Mouse (Mus musculus): Measurements from ENCODE around the gene Hsdl1. TPM values are rescaled to one million over a fixed set of nuclear protein-coding genes. Genes with fewer than 3 reads are reported as not detected.

The Hsdl1 gene
- polyA plus RNA-seq, 1 experiment from 2014 or later = 36.3 TPM

DNA sequence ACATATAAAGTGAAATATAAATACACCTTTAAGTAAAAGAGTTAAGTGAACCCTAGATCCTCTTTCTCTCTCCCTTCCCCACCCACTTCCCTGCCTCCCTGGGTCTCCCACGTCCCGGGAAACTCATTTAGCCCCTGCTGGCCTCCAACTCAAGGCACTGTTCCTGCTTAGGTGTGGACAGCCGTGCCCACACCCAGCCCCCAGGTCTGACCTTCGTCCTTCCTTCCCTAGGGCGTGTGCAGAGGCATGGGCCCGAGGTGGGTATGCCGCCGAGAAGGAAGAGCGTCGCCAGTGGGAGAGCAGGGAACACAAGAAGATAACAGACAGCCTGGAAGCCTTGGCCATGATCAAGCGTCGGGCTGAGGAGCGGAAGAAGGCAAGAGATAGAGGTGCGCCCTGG, 15.4 kb upstream of the Hsdl1 start:
- H3K9me3 ChIP-seq (replicated peaks; ENCODE audit: control insufficient read depth, low read length) = no peaks in the 10 kb centered on the region
- no peaks in the 10 kb centered on the region for H3K36me3 ChIP-seq (ENCODE audit: control insufficient read depth, insufficient read depth, low read length)
- H3K4me3 ChIP-seq (ENCODE audit: low read depth, low read length) = no peak overlapping the region
- H3K27ac ChIP-seq (ENCODE audit: low read depth, low read length) = no peak overlapping the region
- peaks cover 5% of the 10 kb centered on the region for H3K27me3 ChIP-seq (ENCODE audit: control insufficient read depth, insufficient read depth, low read length)
- ATAC-seq (replicated peaks; ENCODE audit: insufficient number of reproducible peaks, low FRiP score, low TSS enrichment) = no peak
- no peak overlapping the region for H3K9ac ChIP-seq (ENCODE audit: low read depth, low read length)
- peaks cover 12% of the 10 kb centered on the region for H3K4me1 ChIP-seq (ENCODE audit: control insufficient read depth, insufficient read depth, low read length)
- no peak overlapping the region for H3K4me2 ChIP-seq
- 58% methylated on average over 14 of the region's 14 CpGs for WGBS (ENCODE audit: insufficient replicate concordance)

- Histone ChIP-seq H3K9me3 (replicated peaks; ENCODE audit: control insufficient read depth, low read length) (no peaks in the 10 kb centered on the region), H3K4me1 (ENCODE audit: control insufficient read depth, insufficient read depth, low read length) (peaks cover 10% of the 10 kb centered on the region), H3K27me3 (ENCODE audit: control insufficient read depth, insufficient read depth, low read length) (peaks cover 5% of the 10 kb centered on the region), H3K36me3 (ENCODE audit: control insufficient read depth, insufficient read depth, low read length) (no peaks in the 10 kb centered on the region), H3K27ac (ENCODE audit: low read depth, low read length) (peak overlapping the region; percentile 70; the same call in 1 of the 2 replicates), H3K4me3 (ENCODE audit: low read depth, low read length) (no peak overlapping the region), H3K9ac (ENCODE audit: low read depth, low read length) (0 out of 2 replicates have a peak overlapping the region, but pooled peaks have one; percentile 3), H3K4me2 (peak overlapping the region; percentile 32)
- 14% methylated on average over 10 of the region's 10 CpGs for whole genome bisulfite sequencing (ENCODE audit: insufficient replicate concordance)
- 0 out of 2 replicates have a peak, but pooled peaks have one; percentile 56 for ATAC-seq (replicated peaks; ENCODE audit: insufficient number of reproducible peaks, low FRiP score, low TSS enrichment)
Observed at GRCm38 (mm10) chr8:119588844-119589243, 13.9 kb upstream of the Hsdl1 start.

- H3K27ac ChIP-seq (ENCODE audit: low read depth, low read length) = peak overlapping the region; percentile 70
- ATAC-seq (replicated peaks; ENCODE audit: insufficient number of reproducible peaks, low FRiP score, low TSS enrichment) = no peak
- H3K4me1 ChIP-seq (ENCODE audit: control insufficient read depth, insufficient read depth, low read length) = peaks cover 10% of the 10 kb centered on the region
- H3K9ac ChIP-seq (ENCODE audit: low read depth, low read length) = no peak overlapping the region
- H3K9me3 ChIP-seq (replicated peaks; ENCODE audit: control insufficient read depth, low read length) = no peaks in the 10 kb centered on the region
- H3K27me3 ChIP-seq (ENCODE audit: control insufficient read depth, insufficient read depth, low read length) = peaks cover 5% of the 10 kb centered on the region
- 59% methylated on average over 4 of the region's 4 CpGs for WGBS (ENCODE audit: insufficient replicate concordance)
- no peaks in the 10 kb centered on the region for H3K36me3 ChIP-seq (ENCODE audit: control insufficient read depth, insufficient read depth, low read length)
- H3K4me3 ChIP-seq (ENCODE audit: low read depth, low read length) = no peak overlapping the region
- peak overlapping the region; percentile 32 for H3K4me2 ChIP-seq
Observed at GRCm38 (mm10) chr8:119588321-119588720, 13.3 kb upstream of the Hsdl1 start.

DNA sequence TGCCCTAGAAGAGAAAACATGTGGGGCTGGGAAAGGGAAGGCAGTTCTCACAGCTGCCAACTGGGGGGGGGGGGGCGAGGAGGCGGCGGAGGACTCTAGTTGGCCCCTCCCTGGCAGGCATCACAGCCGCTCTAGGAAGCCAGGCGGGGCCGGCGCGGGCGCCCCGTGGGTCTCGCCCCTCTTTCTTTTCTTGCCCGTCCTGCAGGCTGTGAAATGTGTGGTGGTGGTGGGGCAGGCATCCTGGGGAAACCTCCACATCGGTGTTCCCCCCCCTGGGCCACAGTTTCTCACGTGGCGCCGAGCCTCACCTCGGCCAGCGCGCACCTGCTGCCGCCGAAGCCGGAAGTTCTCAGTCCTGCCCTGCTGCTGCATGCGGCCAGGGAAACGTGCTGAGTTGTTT, 10.9 kb upstream of the Hsdl1 start:
- Histone ChIP-seq H3K9me3 (replicated peaks; ENCODE audit: control insufficient read depth, low read length) (no peaks in the 10 kb centered on the region), H3K9ac (ENCODE audit: low read depth, low read length) (0 out of 2 replicates have a peak overlapping the region, but pooled peaks have one; percentile 54), H3K4me1 (ENCODE audit: control insufficient read depth, insufficient read depth, low read length) (peaks cover 19% of the 10 kb centered on the region), H3K27ac (ENCODE audit: low read depth, low read length) (0 out of 2 replicates have a peak overlapping the region, but pooled peaks have one; percentile 29), H3K27me3 (ENCODE audit: control insufficient read depth, insufficient read depth, low read length) (no peaks in the 10 kb centered on the region), H3K4me3 (ENCODE audit: low read depth, low read length) (peak overlapping the region; percentile 38), H3K36me3 (ENCODE audit: control insufficient read depth, insufficient read depth, low read length) (no peaks in the 10 kb centered on the region), H3K4me2 (peak overlapping the region; percentile 70)
- ATAC-seq (replicated peaks; ENCODE audit: insufficient number of reproducible peaks, low FRiP score, low TSS enrichment) = no peak
- 21% methylated on average over 24 of the region's 24 CpGs for WGBS (ENCODE audit: insufficient replicate concordance)

GRCm38 (mm10) chr8:119580441-119581161, 5.6 kb upstream of the Hsdl1 start:
- no peaks in the 10 kb centered on the region for H3K36me3 ChIP-seq (ENCODE audit: control insufficient read depth, insufficient read depth, low read length)
- H3K9ac ChIP-seq (ENCODE audit: low read depth, low read length) = peak overlapping the region; percentile 46; the same call in 1 of the 2 replicates
- WGBS (ENCODE audit: insufficient replicate concordance) = 47% methylated on average over 5 of the region's 5 CpGs

GRCm38 (mm10) chr8:119579096-119579495, 4.1 kb upstream of the Hsdl1 start:
- Histone ChIP-seq H3K27ac (ENCODE audit: low read depth, low read length) (no peak overlapping the region), H3K9me3 (replicated peaks; ENCODE audit: control insufficient read depth, low read length) (no peaks in the 10 kb centered on the region), H3K4me2 (no peak overlapping the region), H3K4me3 (ENCODE audit: low read depth, low read length) (no peak overlapping the region), H3K27me3 (ENCODE audit: control insufficient read depth, insufficient read depth, low read length) (peaks cover 18% of the 10 kb centered on the region), H3K36me3 (ENCODE audit: control insufficient read depth, insufficient read depth, low read length) (no peaks in the 10 kb centered on the region), H3K4me1 (ENCODE audit: control insufficient read depth, insufficient read depth, low read length) (peaks cover 30% of the 10 kb centered on the region), H3K9ac (ENCODE audit: low read depth, low read length) (no peak overlapping the region)
- WGBS (ENCODE audit: insufficient replicate concordance) = 49% methylated on average over 13 of the region's 13 CpGs
- ATAC-seq (replicated peaks; ENCODE audit: insufficient number of reproducible peaks, low FRiP score, low TSS enrichment) = no peak

More at GRCm38 (mm10) chr8:119580441-119581161, 5.6 kb upstream of the Hsdl1 start:
- Histone ChIP-seq H3K4me3 (ENCODE audit: low read depth, low read length) (no peak overlapping the region), H3K4me2 (peak overlapping the region; percentile 27), H3K27ac (ENCODE audit: low read depth, low read length) (peak overlapping the region; percentile 46), H3K9me3 (replicated peaks; ENCODE audit: control insufficient read depth, low read length) (no peaks in the 10 kb centered on the region), H3K4me1 (ENCODE audit: control insufficient read depth, insufficient read depth, low read length) (peaks cover 25% of the 10 kb centered on the region), H3K27me3 (ENCODE audit: control insufficient read depth, insufficient read depth, low read length) (peaks cover 17% of the 10 kb centered on the region)
- peak; percentile 77; the same call in 1 of the 2 replicates for ATAC-seq (replicated peaks; ENCODE audit: insufficient number of reproducible peaks, low FRiP score, low TSS enrichment)

DNA sequence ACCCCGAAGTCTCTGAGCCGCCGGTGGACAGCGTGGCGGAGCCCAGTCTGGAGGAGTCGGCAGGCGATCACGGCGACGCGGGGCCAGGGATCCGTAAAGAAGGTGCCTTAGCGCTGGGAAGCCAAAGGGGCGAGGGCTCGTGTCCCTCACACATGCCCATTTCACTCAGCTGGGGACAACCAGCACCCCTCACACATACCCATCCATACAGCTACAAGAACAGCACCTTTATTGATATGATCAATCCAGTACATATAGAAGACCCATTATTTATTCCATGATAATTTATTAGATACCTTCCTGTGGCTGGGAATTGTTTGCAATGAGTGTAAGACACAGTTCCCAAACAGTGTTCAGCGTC, 363 bp upstream of the Hsdl1 start:
- no peak for ATAC-seq (replicated peaks; ENCODE audit: insufficient number of reproducible peaks, low FRiP score, low TSS enrichment)
- Histone ChIP-seq H3K9ac (ENCODE audit: low read depth, low read length) (peak overlapping the region; percentile 73), H3K36me3 (ENCODE audit: control insufficient read depth, insufficient read depth, low read length) (no peaks in the 10 kb centered on the region), H3K4me1 (ENCODE audit: control insufficient read depth, insufficient read depth, low read length) (peaks cover 19% of the 10 kb centered on the region), H3K9me3 (replicated peaks; ENCODE audit: control insufficient read depth, low read length) (no peaks in the 10 kb centered on the region), H3K4me2 (peak overlapping the region; percentile 89), H3K4me3 (ENCODE audit: low read depth, low read length) (peak overlapping the region; percentile 70), H3K27me3 (ENCODE audit: control insufficient read depth, insufficient read depth, low read length) (peaks cover 21% of the 10 kb centered on the region), H3K27ac (ENCODE audit: low read depth, low read length) (no peak overlapping the region)
- 2% methylated on average over 16 of the region's 16 CpGs for WGBS (ENCODE audit: insufficient replicate concordance)

DNA sequence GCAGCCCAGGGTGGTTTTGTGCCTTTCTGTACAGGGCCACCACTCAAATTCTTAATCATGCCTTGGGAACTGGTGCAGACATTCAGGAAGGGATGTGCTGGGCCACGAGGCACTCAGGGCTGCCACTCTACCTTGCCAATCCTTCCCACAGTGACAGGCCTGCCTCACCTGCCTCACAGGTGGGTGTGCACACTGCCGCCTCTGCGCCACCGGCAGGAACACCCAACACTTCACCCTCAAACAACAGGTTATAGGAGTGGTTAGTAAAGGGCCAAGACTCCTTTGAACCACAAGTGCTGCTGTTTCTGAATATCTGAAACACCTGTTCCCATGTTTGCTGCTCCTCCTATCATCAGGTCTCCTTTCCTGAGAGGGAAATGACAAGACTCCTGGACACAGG, 2.6 kb downstream of the Hsdl1 start:
- WGBS (ENCODE audit: insufficient replicate concordance) = 93% methylated on average over 4 of the region's 4 CpGs
- no peak for ATAC-seq (replicated peaks; ENCODE audit: insufficient number of reproducible peaks, low FRiP score, low TSS enrichment)
- H3K27me3 ChIP-seq (ENCODE audit: control insufficient read depth, insufficient read depth, low read length) = peaks cover 14% of the 10 kb centered on the region

More for the DNA sequence above, 2.6 kb downstream of the Hsdl1 start:
- Histone ChIP-seq H3K9me3 (replicated peaks; ENCODE audit: control insufficient read depth, low read length) (no peaks in the 10 kb centered on the region), H3K36me3 (ENCODE audit: control insufficient read depth, insufficient read depth, low read length) (no peaks in the 10 kb centered on the region; the same call in 1 of the 2 replicates), H3K9ac (ENCODE audit: low read depth, low read length) (no peak overlapping the region), H3K4me1 (ENCODE audit: control insufficient read depth, insufficient read depth, low read length) (0 out of 2 replicates have a peak, but pooled peaks cover 9% of the 10 kb centered on the region), H3K27ac (ENCODE audit: low read depth, low read length) (no peak overlapping the region), H3K4me3 (ENCODE audit: low read depth, low read length) (no peak overlapping the region), H3K4me2 (no peak overlapping the region)
